Mouse (Mus musculus): ENCODE results near the gene Cdh1. TPM values are rescaled to one million over a fixed set of nuclear protein-coding genes. Genes with fewer than 3 reads are reported as not detected.
"Not testable (repeated sequence)": the region's sequence is repeated elsewhere in the genome, so short reads cannot be mapped to it uniquely, and the experiment has no call there.

The Cdh1 gene
- polyA plus RNA-seq, 1 experiment from 2014 or later, result 6.4 TPM

DNA sequence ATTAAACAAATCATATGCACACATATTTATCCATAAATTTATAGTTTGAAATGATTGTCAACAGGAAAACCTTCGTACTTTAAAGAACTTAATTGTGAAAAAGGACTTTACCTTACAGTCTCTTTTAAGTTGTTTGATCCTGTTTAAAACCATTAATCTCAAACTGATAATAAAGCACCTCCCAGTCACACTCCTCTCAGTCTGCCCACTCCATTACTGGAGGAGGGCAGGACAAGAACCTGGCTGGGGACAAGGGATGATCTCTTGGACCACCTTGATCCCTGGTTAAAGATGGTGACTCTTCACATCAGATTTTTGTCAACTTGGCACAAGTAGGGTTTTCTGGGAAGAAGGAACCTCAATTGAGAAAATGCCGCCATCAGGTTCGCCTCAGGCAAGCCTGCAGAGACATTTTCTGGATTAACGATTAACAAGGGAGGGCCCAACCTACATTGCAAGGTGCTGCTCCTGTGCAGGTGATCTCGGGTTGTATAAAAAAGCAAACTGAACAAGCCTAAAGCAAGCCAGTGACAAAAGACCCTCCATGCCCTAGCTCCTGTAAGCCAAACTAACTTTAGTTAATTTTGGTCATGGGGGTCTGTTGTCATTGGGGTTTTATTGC, 31.5 kb upstream of the Cdh1 start:
- no peak overlapping the region for H3K27ac ChIP-seq (ENCODE audit: low read depth, low read length)
- H3K27me3 ChIP-seq (ENCODE audit: control insufficient read depth, insufficient read depth, low read length), result no peaks in the 10 kb centered on the region
- H3K4me3 ChIP-seq (ENCODE audit: low read depth, low read length), result no peak overlapping the region
- ATAC-seq (ENCODE audit: low FRiP score) (no peak), DNase-seq (ENCODE audit: low spot score, missing footprints) (peak; percentile 23)
- peaks cover 7% of the 10 kb centered on the region for H3K4me1 ChIP-seq (ENCODE audit: control insufficient read depth, insufficient read depth, low read length)
- H3K9ac ChIP-seq (ENCODE audit: low read length), result no peak overlapping the region
- H3K9me3 ChIP-seq (ENCODE audit: control insufficient read depth, low read length), result no peaks in the 10 kb centered on the region
- no peaks in the 10 kb centered on the region for H3K36me3 ChIP-seq (ENCODE audit: control insufficient read depth, insufficient read depth, low read length)
- 91% methylated on average over 5 of the region's 5 CpGs for WGBS
- no peak overlapping the region for H3K4me2 ChIP-seq

GRCm38 (mm10) chr8:106572175-106572574, 31.0 kb upstream of the Cdh1 start:
- not testable (repeated sequence) for H3K9ac ChIP-seq (ENCODE audit: low read length); H3K9me3 ChIP-seq (ENCODE audit: control insufficient read depth, low read length); ATAC-seq (ENCODE audit: low FRiP score); H3K36me3 ChIP-seq (ENCODE audit: control insufficient read depth, insufficient read depth, low read length); H3K4me3 ChIP-seq (ENCODE audit: low read depth, low read length); H3K4me1 ChIP-seq (ENCODE audit: control insufficient read depth, insufficient read depth, low read length); H3K4me2 ChIP-seq; H3K27me3 ChIP-seq (ENCODE audit: control insufficient read depth, insufficient read depth, low read length); H3K27ac ChIP-seq (ENCODE audit: low read depth, low read length)
- DNase-seq (ENCODE audit: low spot score, missing footprints), result peak; percentile 59
- WGBS, result 88% methylated on average over 1 of the region's 1 CpGs

GRCm38 (mm10) chr8:106573168-106573567, 30.0 kb upstream of the Cdh1 start, which contains the start of gene Gm10073:
TSS of gene Gm10073 (minus strand) at chr8:106573461.
- H3K9me3 ChIP-seq (ENCODE audit: control insufficient read depth, low read length); H3K4me3 ChIP-seq (ENCODE audit: low read depth, low read length); H3K27me3 ChIP-seq (ENCODE audit: control insufficient read depth, insufficient read depth, low read length); H3K36me3 ChIP-seq (ENCODE audit: control insufficient read depth, insufficient read depth, low read length); ATAC-seq (ENCODE audit: low FRiP score); H3K4me2 ChIP-seq; H3K27ac ChIP-seq (ENCODE audit: low read depth, low read length); H3K4me1 ChIP-seq (ENCODE audit: control insufficient read depth, insufficient read depth, low read length); H3K9ac ChIP-seq (ENCODE audit: low read length): not testable (repeated sequence)
- WGBS, result 48% methylated on average over 19 of the region's 20 CpGs
- peak; percentile 56 for DNase-seq (ENCODE audit: low spot score, missing footprints)

DNA sequence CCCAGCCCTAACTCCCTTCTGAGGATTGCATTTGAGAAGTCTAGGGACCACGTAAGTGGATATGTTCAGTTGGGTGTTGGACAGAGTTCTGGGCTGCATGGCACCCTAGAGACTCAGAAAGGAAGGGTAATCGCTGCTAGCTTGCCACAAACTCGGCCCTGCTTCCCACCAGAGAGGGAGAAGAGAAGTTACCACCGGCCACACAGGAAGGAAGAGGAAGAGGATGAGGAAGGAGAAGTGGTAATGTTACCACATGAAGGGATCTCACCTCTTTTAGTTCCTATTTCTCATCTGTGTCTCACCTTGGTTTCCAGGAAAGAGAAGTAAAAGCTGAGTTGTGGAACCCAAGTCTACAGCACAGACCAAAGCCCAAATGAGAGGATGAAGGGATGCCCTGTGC, 28.9 kb upstream of the Cdh1 start:
- no peaks in the 10 kb centered on the region for H3K36me3 ChIP-seq (ENCODE audit: control insufficient read depth, insufficient read depth, low read length)
- WGBS, result 84% methylated on average over 4 of the region's 4 CpGs
- H3K4me2 ChIP-seq, result no peak overlapping the region
- ATAC-seq (ENCODE audit: low FRiP score) (no peak), DNase-seq (ENCODE audit: low spot score, missing footprints) (peak; percentile 81)
- peaks cover 5% of the 10 kb centered on the region; the same call in 1 of the 2 replicates for H3K4me1 ChIP-seq (ENCODE audit: control insufficient read depth, insufficient read depth, low read length)
- H3K27ac ChIP-seq (ENCODE audit: low read depth, low read length), result no peak overlapping the region
- H3K9ac ChIP-seq (ENCODE audit: low read length), result no peak overlapping the region
- H3K4me3 ChIP-seq (ENCODE audit: low read depth, low read length), result no peak overlapping the region
- no peaks in the 10 kb centered on the region for H3K27me3 ChIP-seq (ENCODE audit: control insufficient read depth, insufficient read depth, low read length)
- H3K9me3 ChIP-seq (ENCODE audit: control insufficient read depth, low read length), result no peaks in the 10 kb centered on the region

- no peaks in the 10 kb centered on the region for H3K27me3 ChIP-seq (ENCODE audit: control insufficient read depth, insufficient read depth, low read length)
- H3K36me3 ChIP-seq (ENCODE audit: control insufficient read depth, insufficient read depth, low read length), result no peaks in the 10 kb centered on the region
- ATAC-seq (ENCODE audit: low FRiP score), result no peak
- H3K4me2 ChIP-seq, result no peak overlapping the region
- H3K4me1 ChIP-seq (ENCODE audit: control insufficient read depth, insufficient read depth, low read length), result no peaks in the 10 kb centered on the region
- 62% methylated on average over 6 of the region's 6 CpGs for WGBS
- no peak overlapping the region for H3K27ac ChIP-seq (ENCODE audit: low read depth, low read length)
- DNase-seq (ENCODE audit: low spot score, missing footprints), result peak; percentile 72
- no peak overlapping the region for H3K9ac ChIP-seq (ENCODE audit: low read length)
- no peak overlapping the region for H3K4me3 ChIP-seq (ENCODE audit: low read depth, low read length)
- no peaks in the 10 kb centered on the region for H3K9me3 ChIP-seq (ENCODE audit: control insufficient read depth, low read length)
These were observed 26.1 kb upstream of the Cdh1 start for GRCm38 (mm10) chr8:106576849-106577555.

- Histone ChIP-seq H3K4me3 (ENCODE audit: low read depth, low read length) (no peak overlapping the region), H3K4me1 (ENCODE audit: control insufficient read depth, insufficient read depth, low read length) (no peaks in the 10 kb centered on the region), H3K9me3 (ENCODE audit: control insufficient read depth, low read length) (no peaks in the 10 kb centered on the region), H3K27ac (ENCODE audit: low read depth, low read length) (no peak overlapping the region), H3K36me3 (ENCODE audit: control insufficient read depth, insufficient read depth, low read length) (no peaks in the 10 kb centered on the region), H3K9ac (ENCODE audit: low read length) (no peak overlapping the region), H3K4me2 (no peak overlapping the region), H3K27me3 (ENCODE audit: control insufficient read depth, insufficient read depth, low read length) (no peaks in the 10 kb centered on the region)
- ATAC-seq (ENCODE audit: low FRiP score) (no peak), DNase-seq (ENCODE audit: low spot score, missing footprints) (no peak)
- WGBS, result 80% methylated on average over 2 of the region's 2 CpGs
These were observed 23.6 kb upstream of the Cdh1 start for GRCm38 (mm10) chr8:106579510-106579909.

DNA sequence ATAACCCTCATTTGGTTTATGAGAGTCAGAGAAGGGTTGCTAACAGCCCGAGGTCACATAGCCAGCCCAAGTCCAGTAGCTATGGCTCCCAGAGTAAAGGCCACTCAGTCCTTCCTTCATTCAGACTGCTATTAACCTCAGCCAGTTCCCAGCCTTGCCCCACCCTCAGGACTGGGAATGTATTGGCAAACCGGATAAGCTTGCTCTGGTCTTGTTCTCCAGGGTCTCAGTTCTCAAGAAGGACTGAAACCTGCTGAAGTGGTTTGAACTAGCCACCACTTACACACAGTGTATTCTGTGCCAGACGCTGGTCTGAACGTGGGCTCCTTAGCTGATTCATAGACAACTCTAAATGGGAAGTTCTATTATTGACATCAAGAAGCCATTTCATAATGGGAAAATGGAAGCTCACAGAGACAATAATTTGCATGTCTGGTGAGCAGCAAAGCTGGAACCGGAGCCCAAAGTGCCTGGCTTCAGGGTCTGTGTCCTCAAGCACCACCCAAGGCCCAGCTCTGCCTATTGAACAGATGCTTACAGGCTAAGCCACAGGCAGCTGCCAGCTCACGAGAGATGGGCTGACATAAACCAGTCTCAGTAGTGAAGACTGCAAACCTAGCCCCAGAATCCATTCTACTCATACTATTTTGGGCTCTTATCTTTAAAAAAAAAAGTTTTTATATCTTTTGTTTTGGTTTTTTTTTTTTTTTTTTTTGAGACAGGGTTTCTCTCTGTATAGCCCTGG, 21.6 kb upstream of the Cdh1 start:
- no peak for DNase-seq (ENCODE audit: low spot score, missing footprints)
- 74% methylated on average over 6 of the region's 6 CpGs for WGBS

GRCm38 (mm10) chr8:106584942-106585670, 18.0 kb upstream of the Cdh1 start:
- 80% methylated on average over 11 of the region's 11 CpGs for WGBS
- Histone ChIP-seq H3K4me1 (ENCODE audit: control insufficient read depth, insufficient read depth, low read length) (no peaks in the 10 kb centered on the region), H3K4me3 (ENCODE audit: low read depth, low read length) (no peak overlapping the region), H3K27me3 (ENCODE audit: control insufficient read depth, insufficient read depth, low read length) (no peaks in the 10 kb centered on the region), H3K27ac (ENCODE audit: low read depth, low read length) (no peak overlapping the region), H3K36me3 (ENCODE audit: control insufficient read depth, insufficient read depth, low read length) (no peaks in the 10 kb centered on the region), H3K4me2 (no peak overlapping the region), H3K9ac (ENCODE audit: low read length) (no peak overlapping the region), H3K9me3 (ENCODE audit: control insufficient read depth, low read length) (no peaks in the 10 kb centered on the region)
- DNase-seq (ENCODE audit: low spot score, missing footprints) (no peak), ATAC-seq (ENCODE audit: low FRiP score) (no peak)

More for the DNA sequence above, 21.6 kb upstream of the Cdh1 start:
- no peak overlapping the region for H3K4me2 ChIP-seq
- H3K4me3 ChIP-seq (ENCODE audit: low read depth, low read length), result no peak overlapping the region
- no peaks in the 10 kb centered on the region for H3K36me3 ChIP-seq (ENCODE audit: control insufficient read depth, insufficient read depth, low read length)
- no peaks in the 10 kb centered on the region for H3K27me3 ChIP-seq (ENCODE audit: control insufficient read depth, insufficient read depth, low read length)
- no peaks in the 10 kb centered on the region for H3K4me1 ChIP-seq (ENCODE audit: control insufficient read depth, insufficient read depth, low read length)
- H3K9me3 ChIP-seq (ENCODE audit: control insufficient read depth, low read length), result no peaks in the 10 kb centered on the region
- ATAC-seq (ENCODE audit: low FRiP score), result no peak
- H3K9ac ChIP-seq (ENCODE audit: low read length), result no peak overlapping the region
- no peak overlapping the region for H3K27ac ChIP-seq (ENCODE audit: low read depth, low read length)
